Mouse (Mus musculus) heart, postnatal 0 days (tissue): Measurements from ENCODE around the gene Svbp.

Source experiments
- CTCF ChIP-seq: IDR thresholded peaks from 2 replicates; pipeline ENCODE4 v1.5.1; 2016; ENCODE audit warnings: antibody characterized with exemption, control low read depth, low read depth
- EP300 ChIP-seq: IDR thresholded peaks from 2 replicates; pipeline ENCODE4 v1.6.1; 2016; ENCODE audit warnings: antibody characterized with exemption, low read depth

DNA sequence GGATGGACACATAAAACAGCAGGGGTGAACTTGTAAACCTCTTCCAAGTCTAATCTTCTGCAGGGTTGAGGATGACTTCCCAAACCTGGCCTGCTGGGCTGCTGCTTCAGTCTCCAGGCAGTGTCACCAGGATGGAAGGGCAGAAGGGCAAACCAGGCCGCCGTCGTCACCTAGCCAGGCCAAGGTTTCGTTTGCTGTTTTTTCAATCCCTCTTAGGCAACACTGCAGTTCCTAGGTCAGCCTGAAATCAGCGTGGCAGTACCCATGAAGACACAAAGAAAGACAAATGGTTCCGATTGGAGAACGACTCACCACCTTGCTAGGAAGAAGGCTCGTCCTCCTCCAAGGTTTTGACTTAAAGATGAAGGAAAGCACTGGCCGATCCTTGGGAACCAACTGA, 30.6 kb downstream of the Svbp start:
- TF ChIP-seq EP300 (no peak), CTCF (no peak)
